Mouse (Mus musculus): ENCODE results near the gene Dab1.

- TF ChIP-seq POLR2A (IDR thresholded peaks at IDR 0.05; ENCODE audit: low read depth, low read length), result no peak
- no peak for TF ChIP-seq CTCF (IDR thresholded peaks at IDR 0.05; ENCODE audit: extremely low read depth, insufficient read depth, insufficient read length, insufficient replicate concordance)
These were observed 452.1 kb downstream of the Dab1 start for GRCm38 (mm10) chr4:104071296-104071695.

Data from spleen, adult 2 months (tissue).